Mouse (Mus musculus) c-Kit-negative CD71-positive TER-119-positive erythroid progenitor cells, embryonic 14.5 days (primary cell): Measurements from ENCODE around the gene Ociad2.

Experiments
- DNase-seq: peaks from one replicate; pipeline ENCODE4 v3.0.0-alpha.2; 2013; ENCODE audit warnings: low read depth, low spot score

Ociad2 gene

DNA sequence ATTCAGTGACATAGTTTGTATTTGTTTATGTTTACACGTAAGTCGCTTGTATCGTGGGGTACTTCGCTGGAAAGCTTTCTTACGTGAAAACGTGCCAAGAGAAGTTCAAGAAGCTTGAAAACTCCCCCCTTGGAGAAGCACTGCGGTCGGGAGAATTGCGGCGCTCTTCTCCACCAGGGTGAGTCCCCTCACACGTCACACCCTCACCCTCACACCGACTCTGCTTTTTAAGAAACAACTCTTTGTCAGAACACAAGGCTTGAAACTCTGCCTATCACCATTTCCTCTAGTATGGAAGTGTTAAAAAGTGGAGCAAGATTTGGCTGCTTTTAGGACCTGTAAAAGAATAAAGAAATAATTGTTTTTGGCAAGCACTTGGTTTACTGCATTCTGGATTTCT lies 36.3 kb downstream of the Ociad2 start:
- no peak for DNase-seq

DNA sequence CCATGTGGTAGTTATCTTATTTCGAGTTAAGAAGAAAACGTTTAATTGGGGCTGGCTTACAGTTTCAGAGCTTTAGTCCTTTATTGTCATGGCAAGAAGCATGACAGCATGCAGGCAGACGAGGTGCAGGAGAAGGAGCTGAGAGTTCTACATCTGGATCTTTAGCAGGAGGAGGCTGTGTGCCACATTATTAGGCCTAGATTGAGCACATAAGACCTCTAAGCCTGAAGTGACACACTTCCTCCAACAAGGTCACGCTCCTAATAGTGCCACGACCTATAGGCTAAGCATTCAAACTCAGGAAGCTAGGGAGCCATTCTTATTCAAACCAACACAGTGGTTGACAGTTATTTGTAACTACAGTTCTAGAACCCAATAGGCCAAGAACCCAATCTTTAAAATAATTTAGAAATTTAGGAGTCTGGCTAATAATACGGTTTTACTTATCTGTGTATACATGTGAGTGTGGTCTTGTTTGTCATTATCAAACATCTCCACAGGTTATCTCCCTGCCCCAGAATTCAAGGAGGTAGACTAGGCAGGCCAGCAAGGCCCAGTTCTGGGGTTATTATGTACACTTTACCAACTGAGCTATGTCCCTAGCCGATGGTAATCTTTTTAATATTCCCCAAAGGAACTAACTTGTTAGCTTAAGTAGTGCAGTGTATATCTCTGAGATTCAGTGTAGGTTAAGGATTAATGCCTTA lies 39.1 kb downstream of the Ociad2 start:
- no peak for DNase-seq

DNA sequence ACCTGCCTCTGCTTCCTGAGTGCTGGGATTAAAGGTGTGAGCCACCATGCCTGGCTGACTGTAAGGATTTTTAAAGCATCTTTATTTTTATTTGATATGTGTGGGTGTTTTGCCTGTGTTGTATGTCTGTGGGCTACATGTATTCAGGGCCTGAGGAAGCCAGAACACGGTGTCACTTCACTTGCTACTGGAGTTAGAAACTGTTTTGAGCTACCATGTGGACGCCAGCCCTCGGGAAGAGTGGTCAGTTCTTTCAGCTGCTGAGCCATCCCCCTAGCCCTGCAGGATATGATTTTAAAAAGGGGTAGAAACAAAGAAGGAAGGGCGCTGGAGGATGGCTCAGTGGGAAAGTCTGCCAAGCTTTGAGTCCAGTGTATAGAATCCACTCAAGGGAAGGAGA lies 44.9 kb downstream of the Ociad2 start:
- no peak for DNase-seq

DNA sequence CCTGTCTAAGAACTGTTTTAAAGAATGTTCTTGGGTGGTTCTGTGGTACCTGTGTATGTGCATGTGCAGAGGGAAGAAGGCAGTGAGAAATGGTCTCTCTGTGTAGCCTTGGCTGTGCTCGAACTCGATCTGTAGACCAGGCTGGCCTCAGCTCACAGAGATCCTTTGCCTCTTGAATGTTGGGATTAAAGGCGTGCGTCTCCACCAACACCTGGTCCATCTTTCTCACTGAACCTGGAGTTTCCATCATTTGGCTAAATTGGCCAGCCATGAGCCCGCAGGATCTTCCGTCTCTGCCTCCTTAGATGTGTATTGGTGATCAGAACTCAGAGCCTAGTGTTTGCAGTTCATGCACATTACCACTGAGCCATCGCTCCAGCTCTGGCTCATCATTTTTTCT lies 45.8 kb downstream of the Ociad2 start:
- no peak for DNase-seq

DNA sequence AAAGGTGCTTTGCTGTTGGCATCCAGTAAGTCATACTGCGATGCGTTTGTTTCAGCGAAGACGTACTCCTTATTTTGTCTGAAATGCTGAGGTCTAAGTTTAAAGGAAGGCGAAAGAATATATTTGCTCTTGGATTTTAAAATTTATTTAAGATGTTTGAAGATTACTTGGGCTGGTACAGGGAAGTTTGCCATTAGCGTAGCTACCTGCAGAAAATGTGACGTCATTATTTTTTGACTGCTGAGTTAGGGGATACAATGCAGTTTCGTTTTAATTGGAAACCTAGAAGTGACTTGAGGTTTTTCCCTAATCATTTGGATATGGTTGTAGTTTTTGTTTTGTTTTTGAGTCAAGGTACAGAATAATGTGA lies 47.4 kb downstream of the Ociad2 start:
- DNase-seq = peak; percentile 34

DNA sequence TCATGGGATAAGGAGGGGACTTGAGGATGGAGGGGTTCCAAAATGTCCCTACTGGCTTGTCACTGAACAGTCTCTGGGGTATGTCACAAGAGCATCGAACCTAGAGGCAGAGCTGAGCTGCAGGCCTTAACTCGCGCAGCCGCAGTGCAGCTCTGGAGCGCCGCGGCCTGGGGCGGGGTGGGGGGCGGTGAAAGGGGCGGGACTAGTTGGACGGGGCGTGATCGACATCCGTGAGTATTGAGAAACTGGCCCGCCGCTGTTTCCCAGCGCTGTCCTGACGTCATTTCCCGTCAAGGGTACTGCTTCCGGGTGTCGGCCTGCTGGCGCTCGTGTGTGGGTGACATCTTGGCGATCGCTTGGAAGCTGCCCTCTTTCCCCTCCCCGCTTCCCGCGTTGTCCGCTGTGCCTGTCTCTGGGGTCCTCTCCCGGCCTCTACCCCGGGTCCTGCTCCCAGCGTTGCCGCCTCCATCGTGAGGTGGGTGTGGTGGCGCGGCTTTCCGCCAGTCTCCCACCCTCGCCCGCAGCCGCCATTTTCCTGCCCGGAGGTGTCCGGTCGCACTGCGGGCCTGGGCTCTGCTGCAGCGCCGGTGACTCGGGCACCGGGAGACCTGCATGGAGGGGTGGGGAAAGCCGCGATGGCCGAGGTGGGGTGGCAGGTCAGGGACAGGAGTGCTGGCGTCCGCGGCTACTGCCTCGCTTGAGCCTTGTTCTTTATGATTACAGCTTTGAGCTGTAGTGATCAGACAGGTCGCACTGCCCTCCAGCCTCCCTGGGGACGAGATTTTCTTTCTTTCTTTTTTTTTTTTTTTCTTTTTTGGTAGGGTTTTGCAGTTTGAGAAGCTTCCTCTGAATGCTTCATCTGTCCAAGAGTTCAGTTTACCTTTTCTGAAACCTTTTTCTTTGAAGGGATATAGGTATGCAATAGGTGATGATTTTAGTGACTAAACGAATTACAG lies 48.0 kb downstream of the Ociad2 start, which contains the start of gene Ociad1:
Gene Ociad1 (plus strand): TSS at position 283 of the 956 bp plus-strand sequence.
- DNase-seq = peak; percentile 95

DNA sequence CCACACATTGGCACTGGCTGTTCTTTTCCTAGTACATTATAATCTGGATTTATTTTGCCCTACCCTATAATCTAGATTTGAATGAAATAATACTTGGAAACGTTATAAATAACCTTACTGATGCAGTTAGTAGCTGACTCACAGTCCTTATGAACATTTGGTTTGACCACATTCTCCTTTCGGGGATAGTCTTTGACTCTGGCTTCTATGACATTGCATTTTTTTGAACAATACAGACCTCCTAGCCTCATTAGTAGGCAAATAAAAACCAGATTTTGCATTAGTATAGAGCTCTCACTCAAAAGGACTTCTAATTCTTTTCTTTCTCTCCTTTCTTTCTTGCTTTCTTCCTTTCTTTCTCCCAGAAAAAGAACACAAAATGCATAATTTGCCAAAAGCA lies 50.9 kb downstream of the Ociad2 start:
- DNase-seq = no peak

DNA sequence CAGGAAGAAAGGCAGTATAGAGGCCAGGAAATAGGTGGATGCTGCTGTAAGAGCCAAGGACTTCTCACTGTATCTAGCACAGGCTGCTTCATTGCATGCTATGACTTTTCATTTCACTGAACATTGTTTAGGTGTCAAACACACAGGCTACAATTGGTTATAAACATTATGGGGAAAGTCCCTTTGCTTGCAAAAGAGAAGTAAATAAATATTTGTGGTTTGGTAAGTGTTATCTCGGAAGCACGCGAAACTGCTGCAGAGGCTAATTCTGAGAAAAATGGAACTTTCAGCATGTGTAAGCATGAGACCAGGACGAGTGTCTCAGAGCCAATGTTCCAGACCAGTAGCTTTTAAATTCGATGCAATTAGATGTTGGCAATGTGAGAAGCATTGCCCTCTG lies 54.2 kb downstream of the Ociad2 start:
- no peak for DNase-seq

DNA sequence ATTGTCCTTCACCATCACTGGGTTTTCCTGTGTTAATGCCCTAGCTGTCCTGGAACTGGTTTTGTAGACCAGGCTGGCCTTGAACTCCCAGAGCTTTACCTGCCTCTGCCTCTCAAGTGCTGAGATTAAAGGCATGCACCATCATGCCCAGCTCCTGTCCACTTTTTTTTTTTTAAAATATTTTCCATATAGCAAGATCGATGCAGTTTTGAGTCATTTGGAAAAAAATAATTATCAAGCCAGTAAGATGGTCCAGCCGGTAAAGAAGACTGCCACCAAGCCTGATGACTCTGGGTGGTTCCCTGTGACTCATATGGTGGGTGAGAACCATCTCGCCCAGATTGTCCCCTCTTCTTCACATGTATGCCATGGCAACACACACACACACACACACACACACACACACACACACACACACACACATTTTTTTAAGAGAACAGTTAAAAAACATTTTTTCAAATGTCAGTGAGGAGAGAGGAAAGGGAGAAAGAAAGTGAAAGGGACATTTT lies 55.3 kb downstream of the Ociad2 start:
- no peak for DNase-seq

DNA sequence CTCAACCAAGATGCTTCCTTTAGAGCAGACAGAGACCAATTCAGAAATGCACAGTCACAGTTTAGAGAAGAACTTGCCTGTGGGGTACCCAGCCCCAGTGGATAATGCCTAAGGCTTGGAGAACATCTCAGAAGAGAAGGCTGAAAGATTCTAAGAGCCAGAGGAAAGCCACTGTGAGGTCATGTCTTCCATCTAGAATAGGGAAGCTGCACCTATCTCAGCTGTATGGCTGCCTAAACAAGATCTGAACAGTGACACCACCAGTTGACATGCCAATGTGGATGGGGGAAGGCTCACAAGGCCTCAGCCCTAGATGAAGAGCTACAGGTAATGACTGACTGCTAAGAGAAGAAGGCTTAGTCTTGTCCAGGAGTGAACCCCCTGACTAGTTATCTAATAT lies 56.8 kb downstream of the Ociad2 start:
- DNase-seq = no peak

DNA sequence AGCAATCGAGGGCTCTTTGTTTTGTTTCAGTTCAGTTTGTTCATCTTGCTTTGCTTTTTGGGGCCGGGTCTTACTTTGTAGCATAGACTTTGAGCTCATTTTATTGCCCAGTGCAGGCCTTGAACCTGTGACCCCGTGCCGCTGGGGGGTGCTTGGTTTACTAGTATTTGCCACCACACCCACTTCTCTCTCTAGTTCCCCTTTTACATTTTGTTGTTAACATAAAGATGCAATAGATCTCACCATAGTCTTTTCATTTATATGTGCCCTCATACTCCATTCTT lies 60.3 kb downstream of the Ociad2 start:
- DNase-seq = no peak

DNA sequence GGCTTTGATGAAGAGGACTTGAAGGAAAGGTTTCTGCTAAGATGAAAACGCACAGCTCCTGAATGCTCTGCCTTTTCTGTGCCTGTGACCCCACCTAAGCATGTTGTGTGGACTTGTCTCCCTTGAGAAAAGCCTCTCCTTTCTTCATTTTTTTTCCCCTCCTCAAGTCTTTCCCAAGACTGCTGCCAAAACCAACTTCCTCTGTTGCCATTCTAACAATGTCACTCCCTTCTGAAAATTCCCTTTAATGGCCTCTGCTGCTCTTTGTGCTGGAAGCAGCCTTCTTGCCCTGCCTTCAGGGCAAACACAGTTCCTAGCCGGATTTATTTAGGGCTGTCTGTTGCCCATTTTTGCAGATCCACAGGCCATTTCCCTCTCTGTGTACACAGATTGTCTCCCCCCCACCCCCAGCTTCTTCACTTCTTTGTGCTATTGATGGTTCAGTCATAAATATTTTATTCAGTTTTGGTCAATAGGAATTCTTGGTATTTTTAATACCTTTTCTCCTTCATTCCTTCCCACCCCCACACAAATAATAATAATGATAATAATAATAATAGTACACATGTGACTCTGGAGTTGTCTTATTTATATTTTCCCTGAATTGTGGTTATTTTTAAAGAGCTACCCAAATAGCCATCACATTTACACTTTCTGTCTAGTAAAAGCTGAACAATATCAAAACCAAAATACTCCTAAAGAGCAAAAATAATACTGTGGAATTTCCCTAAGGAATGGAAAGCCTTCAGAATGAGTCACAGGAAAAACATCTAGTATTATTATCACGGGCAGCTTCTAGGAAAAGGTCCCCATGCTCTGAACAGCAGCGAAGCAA lies 60.9 kb downstream of the Ociad2 start:
- DNase-seq = no peak

DNA sequence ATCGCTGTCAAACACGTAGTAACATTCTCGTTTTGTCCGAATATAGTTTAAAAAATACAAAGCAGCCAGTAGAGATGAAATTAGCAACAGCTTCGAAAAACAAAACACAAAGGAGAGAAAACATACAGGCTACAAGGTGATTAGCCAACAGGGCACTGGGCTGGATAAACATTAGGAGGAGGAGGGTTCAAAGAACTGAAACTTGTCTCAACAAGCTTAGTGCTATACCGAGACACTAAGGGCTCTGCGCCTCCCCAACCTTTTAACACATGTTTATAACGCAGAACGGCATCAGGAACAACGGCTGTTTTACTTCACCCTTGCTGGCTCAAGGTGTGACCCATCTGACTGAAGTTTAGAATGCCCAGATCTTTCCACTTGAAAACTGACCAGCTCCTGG lies 61.6 kb downstream of the Ociad2 start:
- DNase-seq = no peak

DNA sequence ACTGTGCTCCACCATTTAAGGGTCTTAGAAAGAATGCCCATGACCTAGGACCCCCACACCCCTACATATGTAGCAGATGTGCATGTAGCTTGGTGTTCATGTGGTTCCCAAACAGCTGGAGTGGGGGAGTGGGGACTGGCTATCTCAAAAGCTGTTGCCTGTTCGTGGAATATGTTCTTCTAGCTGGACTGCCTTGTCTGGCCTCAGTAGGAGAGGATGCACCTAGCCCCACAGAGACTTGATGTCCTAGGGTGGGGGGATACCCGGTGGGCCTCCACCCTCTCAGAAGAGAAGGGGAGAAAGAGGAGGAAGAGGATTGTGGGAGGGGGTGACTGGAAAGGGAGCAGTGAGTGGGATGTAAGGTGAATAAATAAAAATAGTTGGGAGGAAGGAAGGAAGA lies 65.9 kb downstream of the Ociad2 start:
- DNase-seq = no peak

DNA sequence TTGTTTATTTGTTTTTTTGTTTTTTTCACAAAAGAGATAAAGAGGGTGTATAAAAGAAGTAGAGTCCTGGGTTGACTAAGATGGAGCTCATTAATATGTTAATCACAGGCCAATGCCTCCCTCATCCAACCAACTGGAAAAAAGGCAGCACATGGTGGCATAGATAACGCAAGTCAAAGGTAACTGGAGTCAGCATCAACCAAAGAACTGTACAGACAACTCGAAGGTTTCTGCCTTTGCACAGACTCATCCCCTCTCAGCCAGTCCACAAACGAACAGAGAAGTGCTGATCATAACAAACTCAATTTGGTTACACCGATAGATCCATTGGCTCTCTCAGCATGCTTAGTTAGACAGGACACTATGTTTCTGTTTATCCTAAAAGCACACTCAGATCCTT lies 67.7 kb downstream of the Ociad2 start:
- no peak for DNase-seq
